Mouse (Mus musculus): ENCODE data around the gene Sox6.

Sox6 gene

DNA sequence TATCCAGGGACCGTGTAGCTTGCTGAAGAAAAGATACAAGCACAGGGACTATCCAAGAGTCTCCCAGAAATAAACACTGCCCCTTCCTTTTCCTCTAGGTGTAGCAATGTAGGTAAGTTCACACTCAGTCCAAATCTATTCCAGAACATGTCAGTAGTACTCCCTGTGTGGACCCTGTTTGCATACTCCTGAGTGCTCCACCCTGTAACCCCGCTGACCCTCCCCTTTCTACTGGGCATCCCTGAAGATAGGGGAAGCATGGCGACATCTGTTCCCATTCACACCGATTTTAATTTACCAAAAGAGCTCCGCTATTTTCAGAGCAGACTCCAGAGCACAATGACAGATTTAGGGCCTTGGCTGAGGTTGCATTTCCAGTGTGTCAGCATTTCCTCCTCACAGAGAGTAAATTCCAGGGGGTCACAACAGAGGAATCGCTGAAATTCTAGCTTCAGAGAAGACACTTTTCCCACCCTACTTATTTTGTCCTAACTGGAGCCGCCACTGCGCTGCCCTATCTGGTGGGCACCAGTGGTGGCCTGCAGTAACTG is 288.2 kb downstream of the Sox6 start:
- DNase-seq (ENCODE audit: low read depth), result no peak

DNA sequence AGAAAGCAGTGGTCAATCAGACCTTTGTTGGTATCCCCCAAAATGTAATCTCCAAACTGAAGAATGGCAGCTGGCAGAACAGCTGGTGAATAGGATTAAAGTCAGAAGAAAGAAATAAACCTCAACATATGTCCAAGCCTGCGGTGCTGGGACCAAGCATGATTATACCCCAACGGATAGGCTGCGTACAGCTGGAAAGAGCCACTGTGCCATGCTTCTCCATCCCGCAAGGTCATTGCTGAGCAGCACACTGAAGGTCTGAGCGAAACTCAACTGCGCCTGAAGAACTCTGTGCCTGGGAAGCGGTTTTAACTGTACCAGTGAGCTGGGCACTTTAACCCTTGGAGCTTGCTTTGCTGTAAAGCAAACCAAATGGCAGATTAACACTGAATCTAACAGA is 291.1 kb downstream of the Sox6 start:
- no peak for DNase-seq (ENCODE audit: low read depth)

DNA sequence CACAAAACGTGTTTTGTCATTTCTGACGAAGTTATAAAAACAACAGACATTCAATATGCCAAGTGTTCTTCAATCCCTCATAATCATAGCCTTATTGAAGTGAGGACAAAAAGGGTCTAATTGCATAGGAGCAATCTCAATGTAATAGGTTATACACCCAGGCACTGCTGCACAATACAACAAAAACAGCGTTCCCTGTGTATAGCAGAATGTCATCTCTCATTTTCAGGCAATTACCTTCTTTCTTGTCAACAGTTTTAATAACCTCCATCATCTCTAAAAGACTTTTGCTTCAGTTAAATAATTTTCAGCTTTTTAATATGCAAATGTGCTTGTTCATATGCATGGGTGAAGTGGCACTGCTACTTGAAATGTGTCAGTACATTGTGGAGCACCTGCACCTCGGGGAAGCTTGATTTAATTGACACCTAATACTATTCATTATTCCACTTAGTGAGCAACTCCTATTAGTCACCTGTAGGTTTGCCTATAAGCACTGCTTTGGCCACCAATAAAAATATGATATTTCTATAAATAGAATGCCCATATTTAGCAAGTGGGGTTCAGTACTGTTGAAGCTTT is 292.8 kb downstream of the Sox6 start:
- DNase-seq (ENCODE audit: low read depth), result no peak

DNA sequence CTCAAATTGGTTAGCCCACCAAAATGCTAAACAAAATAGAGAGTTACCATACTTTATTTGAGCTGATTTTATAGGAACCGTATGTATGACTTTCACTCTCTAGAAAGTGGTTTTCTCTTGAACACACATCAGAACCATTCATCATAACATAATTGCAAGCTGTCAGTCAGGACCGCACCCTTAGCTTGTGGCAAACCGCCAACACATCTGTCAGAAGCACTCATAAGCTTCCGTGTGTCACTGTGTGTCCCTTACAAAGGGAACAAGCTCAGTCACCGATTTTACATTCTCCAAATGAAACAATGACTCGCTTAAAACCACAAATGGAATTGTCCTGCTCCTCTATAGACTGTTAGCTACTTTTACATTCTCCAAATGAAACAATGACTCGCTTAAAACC is 304.5 kb downstream of the Sox6 start:
- DNase-seq (ENCODE audit: low read depth), result no peak

DNA sequence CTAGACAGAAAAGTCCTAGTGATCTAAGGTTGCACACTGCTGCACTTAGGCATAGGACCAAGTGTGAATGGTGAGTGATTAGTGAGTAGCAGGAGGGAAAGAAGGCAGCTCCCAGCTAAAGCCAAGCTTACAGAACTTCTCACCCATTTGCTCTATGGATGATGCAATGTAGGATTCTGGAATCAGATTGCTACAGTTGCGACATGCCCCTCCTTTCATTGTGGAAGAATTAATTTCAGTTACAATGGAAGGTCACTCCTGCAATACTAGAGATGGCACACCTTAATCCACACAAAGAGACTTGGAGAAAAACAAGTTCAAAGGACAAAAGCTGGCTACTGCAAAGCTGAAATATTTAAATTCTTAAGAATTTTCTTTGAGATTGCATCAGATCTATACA is 305.8 kb downstream of the Sox6 start:
- DNase-seq (ENCODE audit: low read depth), result no peak

DNA sequence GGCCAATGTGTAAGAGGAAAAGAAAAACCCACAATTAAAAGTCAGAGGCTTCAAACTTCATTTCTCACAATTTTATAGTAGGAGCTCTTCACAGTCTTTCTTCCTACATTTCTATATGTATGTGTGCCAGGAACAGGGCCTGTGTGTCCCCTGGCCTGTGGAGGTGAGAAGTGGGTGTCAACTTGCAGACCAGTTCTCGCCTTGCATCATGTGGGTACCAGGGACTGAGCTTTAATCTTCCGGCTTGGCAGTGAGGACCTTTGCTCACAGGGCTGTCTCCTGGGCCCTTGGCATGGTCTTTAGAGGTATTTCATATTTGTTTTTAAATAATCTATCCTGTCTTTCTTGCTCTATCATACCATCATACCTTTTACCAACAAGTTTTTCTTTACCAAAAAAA is 311.8 kb downstream of the Sox6 start:
- DNase-seq (ENCODE audit: low read depth), result no peak

DNA sequence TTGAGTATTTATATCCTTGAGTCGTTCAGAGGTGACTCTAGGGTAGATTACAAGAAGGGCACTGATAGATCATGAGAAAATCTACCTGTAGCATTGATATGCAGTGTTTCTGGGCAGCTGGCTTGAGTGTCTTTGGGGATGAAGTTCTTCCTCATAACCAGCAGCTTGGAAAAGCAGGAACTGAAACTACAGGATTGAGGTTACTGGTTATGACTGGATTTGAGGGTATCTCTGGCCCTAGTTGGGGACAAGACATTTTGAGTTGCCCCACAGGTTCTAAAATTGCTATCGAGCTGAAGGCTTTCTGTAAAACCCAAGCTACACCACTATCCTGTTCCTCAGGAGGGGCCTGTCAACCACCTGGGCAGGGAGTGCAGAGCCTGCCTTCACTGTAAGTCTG is 314.2 kb downstream of the Sox6 start:
- no peak for DNase-seq (ENCODE audit: low read depth)

DNA sequence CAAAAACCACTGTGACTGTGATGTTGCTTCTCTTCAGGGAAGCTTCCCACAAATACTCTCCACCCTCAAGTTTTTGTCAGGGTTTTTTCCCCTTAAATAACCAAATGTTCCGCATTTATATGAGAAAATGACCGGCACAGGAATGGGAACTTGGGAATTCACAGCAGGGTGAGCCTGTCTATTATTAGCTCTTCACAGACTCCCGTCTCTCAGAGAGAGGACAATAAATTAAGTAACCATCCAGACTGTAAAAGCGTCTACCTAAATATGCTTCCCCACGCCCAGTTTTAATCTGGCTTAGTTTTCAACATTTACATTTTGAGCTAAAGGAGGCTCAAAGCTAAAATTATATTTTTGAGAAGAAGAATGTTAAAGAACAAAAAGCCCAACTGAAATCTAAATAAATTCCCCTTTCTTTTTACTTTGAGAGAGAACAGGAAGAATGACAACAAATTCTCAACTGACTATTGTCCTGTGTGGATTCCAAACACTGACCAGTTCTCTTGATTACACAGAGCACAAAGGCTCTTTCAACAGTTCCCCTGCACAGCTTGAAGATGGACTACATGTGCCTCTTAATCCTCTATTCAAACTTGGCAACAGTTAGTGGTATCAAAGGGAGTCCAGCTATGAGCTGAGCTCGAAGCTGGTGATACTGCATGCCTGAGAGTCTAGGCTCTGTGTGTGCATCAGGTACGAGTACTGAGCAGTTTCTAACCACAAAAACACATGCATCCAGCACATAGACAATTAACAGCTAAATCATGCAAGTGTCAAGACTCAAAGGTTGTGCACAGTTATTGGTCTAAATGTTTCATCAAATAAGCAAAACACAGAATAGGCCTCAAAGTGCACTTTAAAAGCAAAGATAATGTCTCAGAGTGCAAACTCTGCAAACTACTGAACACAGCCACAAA is 316.7 kb downstream of the Sox6 start:
- peak; percentile 10 for DNase-seq (ENCODE audit: low read depth)

DNA sequence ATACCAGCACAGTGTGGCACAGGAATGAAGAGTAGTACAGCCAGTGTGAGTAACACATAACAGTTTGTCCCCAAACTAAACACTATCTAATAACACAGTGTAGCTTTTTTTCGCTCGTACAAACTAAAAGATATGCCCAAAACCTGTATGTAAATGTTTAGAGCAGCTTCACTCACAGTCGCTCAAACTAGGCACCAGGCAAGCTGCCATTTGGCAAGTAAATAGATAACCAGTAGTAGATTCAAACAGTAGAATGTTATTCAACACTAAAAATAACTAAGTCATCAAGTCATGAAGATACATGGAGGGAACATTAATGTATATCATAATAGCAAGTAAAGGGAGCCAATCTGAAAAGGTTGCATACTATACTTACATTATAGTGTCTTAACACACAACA is 318.8 kb downstream of the Sox6 start:
- DNase-seq (ENCODE audit: low read depth), result no peak

DNA sequence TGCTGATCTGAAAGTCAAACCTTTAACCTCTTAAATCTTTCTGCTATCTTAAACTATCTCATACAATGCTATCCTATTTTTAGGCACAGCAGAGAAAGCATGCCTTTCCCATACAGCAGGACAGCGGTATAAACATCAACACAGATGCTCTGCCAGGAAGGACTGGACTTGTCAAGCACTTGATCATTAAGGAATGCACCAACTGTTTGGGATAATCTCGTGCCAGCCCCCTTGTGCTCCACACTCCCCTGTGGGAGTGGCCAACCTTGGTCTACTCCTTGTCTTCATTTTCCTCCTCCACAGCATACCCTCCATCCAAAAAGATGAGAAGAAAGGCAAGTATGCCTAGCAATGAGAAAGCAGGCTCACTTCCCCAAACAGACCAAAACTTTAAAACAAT is 332.5 kb downstream of the Sox6 start:
- no peak for DNase-seq (ENCODE audit: low read depth)

DNA sequence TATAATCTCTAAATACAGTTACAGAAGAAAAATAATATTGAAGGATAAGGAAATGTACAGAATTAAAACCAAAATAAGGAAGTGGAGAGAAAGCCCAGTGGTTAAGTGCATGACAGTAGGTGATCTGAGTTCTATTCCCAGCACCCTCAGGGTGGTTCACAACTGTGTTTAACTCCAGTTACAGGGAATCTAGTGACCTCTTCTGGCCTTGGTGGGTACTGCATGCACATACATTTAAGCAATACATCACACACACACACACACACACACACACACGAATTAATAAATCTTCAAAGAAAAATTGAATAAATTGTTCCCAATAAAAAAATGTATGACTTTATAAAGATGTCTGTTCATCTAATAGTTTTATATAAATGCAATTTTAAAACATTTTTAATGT is 340.5 kb downstream of the Sox6 start:
- DNase-seq (ENCODE audit: low read depth), result no peak

DNA sequence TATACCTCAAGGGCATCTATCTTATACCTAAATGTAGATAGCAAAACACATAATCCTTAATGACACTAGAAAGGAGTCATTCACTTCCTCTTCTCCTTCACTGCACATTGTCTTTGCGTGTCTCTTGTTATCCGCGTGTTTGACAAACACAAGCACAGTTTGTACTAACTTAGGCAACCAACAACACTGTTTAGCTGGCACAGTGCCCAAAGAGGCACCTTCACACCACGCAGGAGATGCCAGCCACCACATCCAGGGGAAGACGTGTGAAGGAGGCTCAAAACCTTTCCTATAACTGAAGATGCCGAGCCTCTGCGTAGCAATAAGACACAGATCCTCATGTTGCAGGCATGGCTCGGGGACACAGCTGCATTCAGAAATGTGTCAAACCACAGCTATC is 345.4 kb downstream of the Sox6 start:
- DNase-seq (ENCODE audit: low read depth), result no peak

DNA sequence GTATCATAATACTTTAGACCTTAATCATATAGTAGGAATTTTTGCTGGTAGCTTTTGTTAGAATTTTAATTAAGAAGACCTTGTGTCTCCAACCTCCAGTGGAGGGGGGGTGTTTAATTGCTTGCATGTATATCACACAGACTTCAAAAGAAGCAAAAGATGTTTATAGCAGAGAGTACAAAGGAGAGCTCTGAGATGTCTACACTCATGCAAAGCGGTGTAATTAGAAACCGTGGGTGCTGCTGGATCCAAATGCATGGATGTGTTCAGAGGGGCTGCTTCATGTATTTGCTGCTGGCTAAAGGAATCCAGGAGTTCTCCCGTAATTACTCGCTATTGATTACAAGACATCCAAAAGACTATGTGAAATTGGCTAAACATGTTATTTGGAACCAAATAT is 347.5 kb downstream of the Sox6 start:
- DNase-seq (ENCODE audit: low read depth), result no peak

DNA sequence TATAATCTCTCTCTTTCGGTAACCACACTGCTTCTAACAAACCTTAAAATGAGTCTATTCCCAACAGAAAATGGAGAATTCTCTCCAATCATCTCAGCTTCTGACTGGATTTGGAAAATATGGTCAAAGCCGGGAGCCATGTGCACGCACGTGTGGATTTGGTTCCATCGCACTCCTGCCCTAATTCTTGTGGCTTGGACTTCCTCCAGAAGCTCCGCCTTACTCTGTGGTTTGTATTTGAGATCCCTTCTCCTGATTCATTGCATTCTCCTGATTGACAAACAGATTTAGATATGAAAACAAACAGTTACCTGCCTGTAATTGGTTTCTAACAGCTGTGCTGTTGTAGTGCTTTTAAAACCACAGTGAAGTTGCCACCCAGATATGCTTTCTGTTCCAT is 351.9 kb downstream of the Sox6 start:
- DNase-seq (ENCODE audit: low read depth), result peak; percentile 24

DNA sequence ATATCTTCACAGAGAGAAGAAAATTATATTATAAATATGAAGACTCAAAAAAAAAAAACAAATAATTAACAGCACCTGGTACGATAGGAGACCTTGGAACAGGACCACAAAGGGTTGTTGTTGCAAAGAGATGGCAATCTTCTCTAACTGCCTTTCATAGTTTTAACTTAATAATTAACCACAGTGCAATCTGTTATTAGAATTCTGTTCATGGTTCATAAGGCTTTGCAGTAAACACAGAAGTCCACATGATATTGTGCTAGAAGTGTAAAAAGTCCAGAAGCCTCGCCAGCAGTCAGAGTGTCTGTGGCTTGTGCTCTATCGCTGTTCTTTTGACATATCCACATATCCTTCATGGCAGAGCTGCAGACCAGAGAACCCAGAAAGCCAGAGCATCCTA is 354.5 kb downstream of the Sox6 start:
- no peak for DNase-seq (ENCODE audit: low read depth)

DNA sequence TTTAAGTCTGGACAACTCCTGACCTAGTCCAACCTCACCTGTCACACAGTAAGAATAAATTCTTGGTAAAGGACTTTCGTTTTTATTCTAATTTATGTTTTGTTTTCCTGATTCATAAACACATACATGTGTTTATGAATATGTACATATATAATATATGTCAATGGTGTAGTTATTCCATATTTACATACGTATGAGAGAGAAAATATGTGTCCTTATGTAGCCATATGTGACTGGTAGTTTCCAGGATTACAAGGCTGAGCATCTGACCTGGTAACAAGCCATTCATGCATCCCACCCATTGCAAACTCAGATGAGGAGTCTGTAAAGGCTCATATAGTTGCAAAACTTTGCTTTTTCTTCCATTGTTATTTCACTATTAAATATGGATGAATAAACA is 366.8 kb downstream of the Sox6 start:
- DNase-seq (ENCODE audit: low read depth), result no peak

DNA sequence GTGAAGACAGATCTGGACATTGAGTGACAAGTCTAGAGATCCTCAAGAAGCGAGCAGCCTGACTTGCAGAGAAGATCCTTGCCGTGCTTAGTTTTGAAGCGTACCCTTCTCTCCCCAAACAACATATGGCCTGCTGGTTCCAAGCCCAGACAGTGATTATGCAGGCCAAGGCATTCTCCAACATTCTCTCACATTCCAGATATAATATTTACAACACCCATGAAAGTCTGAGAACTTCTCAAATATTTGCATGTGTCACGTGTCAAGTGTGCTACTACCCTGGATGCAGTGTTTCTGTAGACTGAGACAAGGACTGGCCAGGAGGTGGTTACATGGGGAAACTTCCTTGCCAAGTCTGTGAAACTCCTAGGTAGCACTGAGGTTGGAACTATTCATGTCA is 367.3 kb downstream of the Sox6 start:
- no peak for DNase-seq (ENCODE audit: low read depth)

DNA sequence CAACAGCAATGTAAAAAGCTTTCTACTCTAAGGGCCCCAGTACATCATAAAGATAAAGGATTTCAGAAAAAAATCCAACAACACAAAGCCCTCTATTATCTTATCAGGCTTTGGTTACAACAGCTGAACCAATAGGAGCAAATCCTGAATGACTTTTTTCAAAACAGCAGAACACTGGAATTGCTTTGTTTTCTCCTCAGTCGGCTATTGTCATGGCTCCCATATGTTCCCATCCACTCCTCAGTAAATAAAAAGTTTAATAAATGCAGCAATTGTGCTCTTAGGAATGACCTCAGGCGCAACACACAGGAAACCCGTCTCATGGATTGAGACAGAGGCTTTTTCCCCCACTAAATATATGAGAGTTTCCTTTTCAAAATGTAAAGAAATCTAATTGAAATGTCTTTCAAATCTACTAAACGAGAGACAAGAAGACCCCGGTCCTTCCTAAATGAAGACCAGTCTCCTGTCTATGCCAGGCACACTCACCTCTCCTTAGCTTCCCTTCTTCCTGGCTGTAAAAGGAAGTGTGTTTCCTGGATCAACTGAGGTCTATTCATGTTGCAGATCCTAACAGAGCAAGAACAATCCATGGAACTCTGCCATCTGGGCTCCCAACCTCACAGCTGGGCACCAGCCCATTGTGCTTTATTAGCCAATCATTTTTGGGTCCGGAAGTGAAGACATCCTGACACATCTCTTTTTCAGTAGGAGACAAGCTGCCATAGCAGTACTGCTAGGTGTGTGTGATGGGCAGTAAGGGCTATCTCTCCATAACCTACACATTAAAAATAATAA is 369.2 kb downstream of the Sox6 start:
- no peak for DNase-seq (ENCODE audit: low read depth)

DNA sequence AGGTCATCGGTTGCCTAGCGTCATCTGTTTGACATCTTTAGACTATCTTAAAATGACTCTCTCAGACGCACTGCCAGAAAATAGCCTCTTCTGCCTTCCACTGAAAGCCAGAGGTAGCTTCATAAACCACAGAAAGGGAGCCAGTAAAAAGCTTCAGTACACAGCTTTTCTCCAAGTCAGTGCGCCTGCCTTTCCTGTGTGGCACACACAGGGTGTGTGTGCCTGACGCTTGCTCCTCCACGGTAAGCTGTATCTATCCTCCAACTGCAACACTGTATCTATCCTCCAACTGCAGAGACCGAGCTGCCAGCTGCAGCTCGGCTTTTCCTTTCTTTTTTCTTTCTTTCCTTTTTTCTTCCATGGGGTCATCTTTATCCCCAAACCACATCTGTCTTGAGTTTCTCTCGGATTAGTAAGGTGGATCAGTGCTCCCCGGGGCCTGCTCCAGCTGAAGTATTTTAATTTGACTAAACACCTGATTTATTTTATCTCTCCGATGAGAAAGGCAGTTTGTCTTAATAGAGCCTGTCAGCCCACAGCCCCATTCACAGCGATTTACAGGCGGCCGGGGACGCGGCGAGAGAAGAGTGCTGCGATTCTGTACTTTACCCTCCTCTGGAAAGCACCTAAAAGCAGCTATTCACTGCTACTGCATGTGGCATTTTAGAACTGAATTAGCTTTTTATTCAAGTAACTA is 371.8 kb downstream of the Sox6 start:
- DNase-seq (ENCODE audit: low read depth), result no peak

DNA sequence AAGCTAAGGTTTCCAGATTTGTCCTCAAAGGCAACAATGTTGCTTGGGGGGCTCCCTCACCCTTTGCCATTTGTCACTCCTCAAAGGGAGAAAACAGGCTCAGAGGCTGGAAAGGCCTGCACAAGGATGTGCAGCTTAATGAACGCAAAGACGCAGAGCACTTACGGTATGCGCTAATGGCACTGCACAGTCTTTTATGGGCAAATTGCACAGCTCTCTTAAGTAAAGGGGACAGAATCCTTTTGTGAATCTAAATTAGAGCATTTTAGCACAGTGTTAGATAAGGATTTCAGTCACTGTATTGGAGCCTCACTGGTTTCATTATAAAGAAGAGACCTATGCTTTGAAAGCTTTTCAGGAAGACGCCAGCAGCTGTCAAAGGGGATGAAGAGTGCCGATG is 375.2 kb downstream of the Sox6 start:
- no peak for DNase-seq (ENCODE audit: low read depth)

DNA sequence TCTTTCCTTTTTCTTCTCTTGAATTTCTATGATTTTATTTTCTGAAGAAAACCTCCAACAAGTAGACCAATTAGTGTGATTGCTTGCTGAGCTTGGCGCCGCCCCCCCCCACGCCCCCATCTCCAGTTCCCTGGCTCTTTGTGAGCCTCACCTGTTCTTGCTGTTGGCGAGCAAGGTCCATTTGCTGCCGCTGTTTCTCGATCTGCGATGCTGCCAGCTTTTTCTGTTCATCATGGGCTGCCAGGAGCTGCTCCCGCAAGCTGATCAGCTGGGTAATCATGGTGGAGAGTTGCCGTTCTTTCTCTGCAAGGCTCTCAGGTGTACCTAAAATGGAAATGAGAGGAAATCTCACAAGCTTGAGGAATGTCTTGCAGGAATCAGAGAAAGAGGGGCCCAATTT is 376.5 kb downstream of the Sox6 start:
- DNase-seq (ENCODE audit: low read depth), result no peak

DNA sequence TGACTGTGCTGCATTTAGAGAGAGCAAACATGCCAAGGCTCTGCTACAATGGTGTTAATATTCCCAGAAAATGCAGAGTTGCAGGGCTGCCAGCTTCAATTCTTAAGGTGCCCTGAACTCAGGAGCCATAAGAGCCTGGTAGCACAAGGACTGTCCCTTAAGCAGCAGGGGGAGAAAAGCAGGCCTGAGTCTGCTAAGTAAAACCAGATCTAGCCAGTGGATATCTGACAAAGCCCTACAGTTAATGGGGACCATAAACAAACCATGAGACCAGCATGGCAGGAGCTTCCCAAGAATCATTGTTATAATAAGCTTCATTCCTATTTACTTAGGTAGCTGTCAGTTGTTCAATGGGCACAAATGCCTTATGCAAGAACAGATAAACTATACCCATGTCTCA is 391.9 kb downstream of the Sox6 start:
- DNase-seq (ENCODE audit: low read depth), result no peak

Data from fibroblast of lung, adult 2 months (primary cell).